Mouse (Mus musculus): Measurements from ENCODE around the gene Plk1.

Plk1 gene

DNA sequence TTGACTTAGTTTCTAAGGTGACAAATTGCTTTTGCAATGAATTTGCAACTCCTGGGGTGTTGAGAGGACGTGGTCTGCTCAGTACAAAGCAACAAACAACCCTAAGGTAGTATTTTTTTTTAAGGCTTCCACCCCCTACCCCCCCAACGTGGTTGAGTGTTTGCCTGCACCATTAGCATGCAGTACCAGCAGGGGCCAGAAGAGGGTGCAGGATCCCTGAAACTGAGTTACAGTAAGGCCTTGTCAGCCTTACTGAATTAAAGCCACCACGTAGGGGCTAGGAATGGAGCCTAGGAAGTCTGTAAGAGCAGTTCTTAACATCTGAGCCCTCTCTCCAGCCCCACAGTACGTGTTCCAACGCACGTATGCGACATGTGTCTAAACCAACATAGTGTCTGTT, 30.2 kb downstream of the Plk1 start:
- in situ Hi-C loops (cut with MboI; ENCODE audit: unreplicated experiment in 2 of 2): loop anchor here (25.0 kb wide), 1 partner anchor 452 kb away; the partner anchor contains the start of gene Scnn1g (in 2 of the 2)

DNA sequence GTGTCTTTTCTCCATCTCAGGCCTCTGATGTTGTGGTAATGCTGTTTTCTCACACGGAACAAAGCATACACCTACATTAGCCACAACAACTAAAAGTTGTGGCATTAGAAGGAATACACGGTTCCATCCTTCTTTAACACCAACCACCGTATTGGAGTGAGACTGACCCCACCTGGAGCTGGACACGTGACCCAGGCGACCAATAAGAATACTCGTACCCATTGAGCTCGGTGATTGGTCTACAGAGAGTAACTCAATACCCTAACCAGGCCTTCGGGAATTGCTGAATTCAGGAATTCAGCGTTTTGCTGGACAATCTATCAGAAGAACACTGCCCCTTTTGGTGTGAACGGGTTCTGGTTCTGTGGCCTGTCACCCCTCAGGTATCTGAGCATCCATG, 31.9 kb downstream of the Plk1 start:
- in situ Hi-C loops (cut with MboI; ENCODE audit: unreplicated experiment in 2 of 2): loop anchor here (10.0 to 25.0 kb wide), 3 partner anchors 96 to 734 kb away; partner anchors contain the start of gene Scnn1g (in 2 of the 2)

GRCm38 (mm10) chr7:122193919-122194318, 34.7 kb downstream of the Plk1 start:
- in situ Hi-C loops (cut with MboI; ENCODE audit: unreplicated experiment in 2 of 2): loop anchor here (10.0 to 25.0 kb wide), 3 partner anchors 99 to 731 kb away; partner anchors contain the start of gene Scnn1g (in 2 of the 2)

DNA sequence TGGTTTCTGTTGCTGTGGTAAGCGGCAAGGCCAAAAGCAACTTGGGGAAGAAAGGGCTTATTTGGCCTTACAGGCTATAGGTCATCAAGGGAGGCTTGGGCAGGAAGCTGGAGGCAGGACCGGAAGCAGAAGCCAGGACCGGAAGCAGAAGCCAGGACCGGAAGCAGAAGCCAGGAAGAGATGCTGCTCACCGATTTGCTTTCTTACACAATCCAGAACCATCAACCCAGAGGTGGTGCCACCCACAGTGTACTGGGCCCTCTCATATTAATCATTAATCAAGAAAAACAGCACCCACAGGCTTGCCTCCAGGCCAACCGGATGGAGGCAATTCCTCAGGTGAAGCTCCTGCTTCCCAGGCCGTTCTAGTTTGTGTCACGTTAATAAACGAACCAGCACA, 37.5 kb downstream of the Plk1 start:
- in situ Hi-C loops (cut with MboI; ENCODE audit: unreplicated experiment in 2 of 2): loop anchor here (10.0 to 25.0 kb wide), 3 partner anchors 102 to 728 kb away; partner anchors contain the start of gene Scnn1g (in 2 of the 2)

DNA sequence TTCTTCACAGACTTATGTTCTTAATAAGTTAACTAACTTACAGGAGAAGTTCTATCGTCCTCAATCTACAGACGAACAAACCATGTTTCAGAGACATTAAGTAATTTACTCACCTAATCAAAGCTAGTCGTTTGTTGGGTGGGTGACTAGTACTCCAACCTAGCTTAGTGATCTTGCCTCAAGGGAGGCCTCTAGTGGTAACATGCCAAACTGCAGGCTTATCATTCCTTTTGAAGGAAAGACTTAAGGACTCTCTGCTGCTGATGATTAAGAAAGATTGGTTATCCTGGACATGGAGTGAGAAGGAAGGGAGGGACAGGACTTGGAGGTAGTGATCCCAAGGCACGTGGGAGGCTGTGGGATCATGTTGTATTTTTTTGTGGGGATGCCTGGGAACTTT, 38.1 kb downstream of the Plk1 start:
- in situ Hi-C loops (cut with MboI; ENCODE audit: unreplicated experiment in 2 of 2): loop anchor here (10.0 to 25.0 kb wide), 3 partner anchors 103 to 727 kb away; partner anchors contain the start of gene Scnn1g (in 2 of the 2)

GRCm38 (mm10) chr7:122199296-122199695, 40.1 kb downstream of the Plk1 start:
- in situ Hi-C loops (cut with MboI; ENCODE audit: unreplicated experiment in 2 of 2): loop anchor here (10.0 to 25.0 kb wide), 3 partner anchors 104 to 726 kb away; partner anchors contain the start of gene Scnn1g (in 2 of the 2)

DNA sequence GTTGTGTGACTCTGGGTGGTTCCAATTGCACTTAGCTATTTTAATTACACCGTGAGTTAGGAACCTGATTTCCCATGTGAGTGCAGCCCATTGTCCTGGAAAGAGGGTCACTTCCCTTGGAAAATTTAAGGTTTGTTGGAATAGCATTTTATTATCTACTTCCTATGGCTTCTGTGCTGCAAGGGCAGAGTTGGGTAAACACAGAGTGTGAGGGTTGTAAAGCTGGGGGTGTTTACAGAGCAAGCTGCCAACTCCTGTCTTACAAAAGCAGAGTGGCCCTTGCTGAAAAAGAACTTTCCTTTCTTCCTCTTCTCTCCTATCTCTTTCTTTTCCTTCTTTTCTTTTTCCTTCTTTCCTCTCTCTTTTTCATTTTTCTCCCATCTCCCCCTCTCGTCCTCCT, 44.7 kb downstream of the Plk1 start:
- in situ Hi-C loops (cut with MboI; ENCODE audit: unreplicated experiment in 2 of 2): loop anchor here in 1 of 2 experiments (25.0 kb wide), 2 partner anchors 433 to 1258 kb away; partner anchors contain the start of gene Aqp8

DNA sequence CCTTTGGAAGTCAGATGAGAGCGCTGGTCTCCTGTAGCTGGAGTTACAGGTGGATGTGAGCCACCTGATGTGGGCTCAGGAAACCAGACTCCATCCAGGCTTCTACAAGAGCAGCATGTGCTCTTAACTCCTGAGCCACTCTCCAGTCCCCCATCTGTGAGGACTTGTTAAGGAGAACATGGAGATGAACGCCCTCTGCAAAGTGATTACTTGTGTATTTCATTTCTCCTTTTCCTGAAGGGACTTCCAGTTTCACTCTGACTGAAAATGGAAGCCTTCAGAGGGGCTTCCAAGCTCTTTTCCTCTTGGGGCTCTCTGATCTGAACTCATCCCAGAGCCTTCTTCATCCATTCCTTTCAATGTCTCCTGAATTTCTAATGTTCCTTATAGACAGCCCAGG, 46.9 kb downstream of the Plk1 start:
- in situ Hi-C loops (cut with MboI; ENCODE audit: unreplicated experiment in 2 of 2): loop anchor here in 1 of 2 experiments (25.0 kb wide), 2 partner anchors 431 to 1256 kb away; partner anchors contain the start of gene Aqp8

- in situ Hi-C loops (cut with MboI; ENCODE audit: unreplicated experiment in 2 of 2): loop anchor here in 1 of 2 experiments (25.0 kb wide), 2 partner anchors 429 to 1254 kb away; partner anchors contain the start of gene Aqp8
These were observed 49.2 kb downstream of the Plk1 start for GRCm38 (mm10) chr7:122208276-122209021.

- in situ Hi-C loops (cut with MboI; ENCODE audit: unreplicated experiment in 2 of 2): loop anchor here in 1 of 2 experiments (25.0 kb wide), 2 partner anchors 418 to 1243 kb away; partner anchors contain the start of gene Aqp8
These were observed 60.1 kb downstream of the Plk1 start, which contains the start of gene Chp2 for GRCm38 (mm10) chr7:122219315-122219801. TSS of gene Chp2 (plus strand) at chr7:122219496.

Measured in v-Abl transformed pro-B cells (cell line).